Mouse (Mus musculus): ENCODE results near the gene Trim60.

DNA sequence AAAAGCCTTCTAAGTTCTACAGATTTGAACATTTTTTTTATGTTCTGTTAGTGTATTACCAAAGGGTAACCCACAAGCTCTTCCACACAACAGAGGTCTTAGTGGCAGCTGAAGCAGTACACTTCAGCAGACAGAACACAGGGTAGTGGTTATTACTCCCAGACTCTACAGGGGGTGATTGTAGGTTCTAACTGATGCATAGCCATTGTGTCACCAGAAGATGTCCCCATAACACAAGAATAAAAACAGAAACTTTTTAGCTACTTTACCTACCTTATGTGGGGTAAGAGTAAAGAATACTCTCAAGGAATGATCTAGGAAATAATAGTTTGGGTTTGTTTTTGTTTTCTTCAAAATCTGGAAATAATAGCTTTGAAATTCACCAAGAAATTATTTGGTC lies 55.5 kb downstream of the Trim60 start:
- TF ChIP-seq GATA1 (IDR thresholded peaks at IDR 0.05; ENCODE audit: low read length) (no peak), TAL1 (IDR thresholded peaks at IDR 0.05; ENCODE audit: low read length) (no peak)
